In genomic region chr3:30353878-30354727, GRCm38 (mm10) we compare ENCODE assay signal across 11 mouse cellular contexts.
DNase-seq lines count a peak whose midpoint lies in the region; ATAC-seq lines count a peak whose summit lies in the region.
"Had no signal": no experiment of that assay in that cellular context is flagged by ENCODE, and none has a peak within 500 bp of the region (broad histone marks: within the 10 kb centered on the region; RNA-seq: fewer than 3 reads in every experiment).

No protein-coding gene starts in this region.

- H3K27ac ChIP-seq in midbrain, embryonic 14.5 days (replicated peaks; ENCODE audit: low read depth, low read length): no peak overlapping the region
- H3K27ac ChIP-seq in midbrain, embryonic 13.5 days: no peak overlapping the region
- H3K27ac ChIP-seq in heart, embryonic 10.5 days: peak overlapping the region; percentile 36
- no peak overlapping the region for H3K27ac ChIP-seq in hindbrain, embryonic 16.5 days (ENCODE audit: low read depth, low read length)
- H3K27ac ChIP-seq: liver, embryonic 13.5 days; neural tube, embryonic 12.5 days had no signal

- intact Hi-C loops in left cerebral cortex, postnatal 14 days (cut with DNase I): no loop called here

- H3K9ac ChIP-seq in midbrain, embryonic 14.5 days (replicated peaks; ENCODE audit: low read length): no peak overlapping the region
- no peak overlapping the region for H3K9ac ChIP-seq in midbrain, embryonic 13.5 days (replicated peaks)
- no peak overlapping the region for H3K9ac ChIP-seq in hindbrain, embryonic 16.5 days (ENCODE audit: low read depth, low read length)
- H3K9ac ChIP-seq: liver, embryonic 13.5 days; neural tube, embryonic 12.5 days had no signal

- H3K9me3 ChIP-seq in midbrain, embryonic 14.5 days (ENCODE audit: control insufficient read depth, low read length): no peaks in the 10 kb centered on the region
- no peaks in the 10 kb centered on the region for H3K9me3 ChIP-seq in midbrain, embryonic 13.5 days
- H3K9me3 ChIP-seq in heart, embryonic 10.5 days: no peaks in the 10 kb centered on the region
- H3K9me3 ChIP-seq in hindbrain, embryonic 16.5 days (ENCODE audit: control insufficient read depth, low read length): no peaks in the 10 kb centered on the region
- H3K9me3 ChIP-seq: liver, embryonic 13.5 days; neural tube, embryonic 12.5 days had no signal

- 41% methylated on average over 6 of the region's 6 CpGs for WGBS in midbrain, embryonic 14.5 days
- 49% methylated on average over 6 of the region's 6 CpGs for WGBS in midbrain, embryonic 13.5 days
- 10% methylated on average over 6 of the region's 6 CpGs for WGBS in heart, embryonic 10.5 days
- WGBS in hindbrain, embryonic 16.5 days: 42% methylated on average over 6 of the region's 6 CpGs

- H3K4me2 ChIP-seq in midbrain, embryonic 14.5 days (ENCODE audit: low read length): no peak overlapping the region
- no peak overlapping the region for H3K4me2 ChIP-seq in midbrain, embryonic 13.5 days (replicated peaks)
- H3K4me2 ChIP-seq in hindbrain, embryonic 16.5 days (ENCODE audit: low read length): no peak overlapping the region
- H3K4me2 ChIP-seq: liver, embryonic 13.5 days; neural tube, embryonic 12.5 days had no signal

- DNase-seq in midbrain, embryonic 14.5 days: peak; percentile 4
- DNase-seq in heart, embryonic 10.5 days (ENCODE audit: low spot score): no peak
- DNase-seq in kidney, postnatal 36 days: peak; percentile 39 to 53
- peak; percentile 79 for DNase-seq in retina, embryonic 14.5 days (ENCODE audit: low spot score)
- DNase-seq in spleen, postnatal 36 days (ENCODE audit: low spot score in 2 of 2): no peak
- DNase-seq in left cerebral cortex, postnatal 14 days (ENCODE audit: low spot score in 2 of 2): no peak
- DNase-seq: liver, embryonic 13.5 days had no signal

- no peaks in the 10 kb centered on the region for H3K36me3 ChIP-seq in midbrain, embryonic 14.5 days (ENCODE audit: control insufficient read depth, insufficient read depth, low read length)
- no peaks in the 10 kb centered on the region for H3K36me3 ChIP-seq in midbrain, embryonic 13.5 days
- H3K36me3 ChIP-seq in heart, embryonic 10.5 days: no peaks in the 10 kb centered on the region
- no peaks in the 10 kb centered on the region for H3K36me3 ChIP-seq in hindbrain, embryonic 16.5 days (ENCODE audit: control insufficient read depth, insufficient read depth, low read length)
- H3K36me3 ChIP-seq: liver, embryonic 13.5 days; neural tube, embryonic 12.5 days had no signal

- no peaks in the 10 kb centered on the region for H3K4me1 ChIP-seq in midbrain, embryonic 14.5 days (ENCODE audit: control insufficient read depth, insufficient read depth, low read length)
- 0 out of 2 replicates have a peak, but pooled peaks cover 8% of the 10 kb centered on the region for H3K4me1 ChIP-seq in midbrain, embryonic 13.5 days (replicated peaks)
- peaks cover 15% of the 10 kb centered on the region for H3K4me1 ChIP-seq in heart, embryonic 10.5 days
- no peaks in the 10 kb centered on the region for H3K4me1 ChIP-seq in hindbrain, embryonic 16.5 days (ENCODE audit: control insufficient read depth, insufficient read depth, low read depth, low read length)
- H3K4me1 ChIP-seq: neural tube, embryonic 12.5 days had no signal

- no peak overlapping the region for H3K4me3 ChIP-seq in midbrain, embryonic 14.5 days (replicated peaks; ENCODE audit: low read depth, low read length)
- H3K4me3 ChIP-seq in midbrain, embryonic 13.5 days (replicated peaks): no peak overlapping the region
- no peak overlapping the region for H3K4me3 ChIP-seq in heart, embryonic 10.5 days
- no peak overlapping the region for H3K4me3 ChIP-seq in hindbrain, embryonic 16.5 days (ENCODE audit: low read length)
- H3K4me3 ChIP-seq: liver, embryonic 13.5 days; neural tube, embryonic 12.5 days had no signal

- ATAC-seq in midbrain, embryonic 14.5 days (ENCODE audit: low FRiP score, low TSS enrichment): no peak
- no peak for ATAC-seq in midbrain, embryonic 13.5 days
- ATAC-seq in hindbrain, embryonic 16.5 days: no peak
- ATAC-seq: Patski had no signal

- H3K27me3 ChIP-seq in midbrain, embryonic 14.5 days (ENCODE audit: control insufficient read depth, insufficient read depth, low read length): no peaks in the 10 kb centered on the region
- H3K27me3 ChIP-seq in midbrain, embryonic 13.5 days: no peaks in the 10 kb centered on the region
- H3K27me3 ChIP-seq in heart, embryonic 10.5 days (ENCODE audit: insufficient read depth, poor library complexity, severe bottlenecking): no peaks in the 10 kb centered on the region
- H3K27me3 ChIP-seq in hindbrain, embryonic 16.5 days (replicated peaks; ENCODE audit: control insufficient read depth, insufficient read depth, low read length): no peaks in the 10 kb centered on the region; the same call in 1 of the 2 replicates
- H3K27me3 ChIP-seq: liver, embryonic 13.5 days; neural tube, embryonic 12.5 days had no signal

Comparison
In these comparisons a context has a peak if more than half of its experiments do, and no peak if none do; other contexts are left out.
1. DNase-seq: peak in midbrain, embryonic 14.5 days (single experiment), kidney, postnatal 36 days (2 of 2) and retina, embryonic 14.5 days (single experiment); none in heart, embryonic 10.5 days (single experiment), spleen, postnatal 36 days (0 of 2) and left cerebral cortex, postnatal 14 days (0 of 2).